Mouse (Mus musculus) megakaryocyte, adult 5-6 weeks (primary cell): ENCODE measurements around the gene Col4a3. TPM values are rescaled to one million over a fixed set of nuclear protein-coding genes. Genes with fewer than 3 reads are reported as not detected.

Experiments
- ATAC-seq: 2 replicates; pipeline ENCODE4 v1.8.0; 2016; ENCODE audit warnings: mild to moderate bottlenecking, inconsistent platforms; ENCODE audit not compliant: poor library complexity, severe bottlenecking
- total RNA-seq, 2 experiments: library from RNA; stranded (forward) in 1 of 2; stranded (reverse) in 1 of 2; fragments of 153-499, 151-499 nt in 1 of 2; fragments of 221-1000, 200-1000 nt in 1 of 2; gene quantifications; 2 replicates each; pipeline versions ENCODE4 v1.2.3 to v1.2.4; 2015 to 2017

Gene Col4a3
- total RNA-seq, 2 experiments from 2014 or later = not detected

GRCm38 (mm10) chr1:82766227-82766626, 179.5 kb downstream of the Col4a3 start:
- no peak for ATAC-seq

- ATAC-seq = no peak
Measured at GRCm38 (mm10) chr1:82766641-82767040, 179.9 kb downstream of the Col4a3 start.

- no peak for ATAC-seq
Measured at GRCm38 (mm10) chr1:82768269-82768668, 181.5 kb downstream of the Col4a3 start, which contains the start of gene Tm4sf20. TSS of gene Tm4sf20 (minus strand) at chr1:82768461.

DNA sequence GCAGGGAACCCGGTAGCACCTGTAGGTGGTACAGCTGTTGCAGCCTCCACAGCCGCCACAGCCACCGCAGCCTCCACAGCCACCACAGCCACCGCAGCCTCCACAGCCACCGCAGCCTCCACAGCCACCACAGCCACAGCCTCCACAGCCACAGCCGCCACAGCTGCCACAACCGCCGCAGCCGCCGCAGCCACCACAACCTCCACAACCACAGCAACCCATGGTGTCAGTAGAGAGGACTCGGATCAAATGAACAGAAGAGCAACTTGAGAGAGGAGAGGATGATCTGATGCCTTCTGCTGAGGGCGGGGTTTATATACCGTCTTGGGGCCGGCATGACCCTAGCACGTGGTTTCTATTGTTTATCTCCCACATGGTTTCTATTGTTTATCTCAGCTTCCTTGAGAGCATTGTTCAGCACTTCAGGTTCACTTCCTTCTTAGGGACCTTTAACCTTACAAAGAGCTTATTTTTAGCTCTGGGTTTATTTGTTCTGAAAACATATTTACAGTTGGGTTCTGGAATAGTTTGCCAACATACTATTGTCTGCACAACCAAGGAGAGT, 184.4 kb downstream of the Col4a3 start, which contains the start of gene Gm47791:
Gene Gm47791, minus strand, starts transcription at position 222 of the 565 bp plus-strand sequence.
- no peak for ATAC-seq

Other genes with a start within 250 kb of the Col4a3 start
- not detected in 2 replicates for gene Col4a4, start 72 bp upstream of the Col4a3 start, total RNA-seq (2015)
- gene Col4a4, start 72 bp upstream of the Col4a3 start, total RNA-seq (2017) = not detected in 2 replicates
- gene Mff, start 138.0 kb downstream of the Col4a3 start, total RNA-seq (2015) = 131 and 148 TPM in 2 replicates
- gene Mff, start 138.0 kb downstream of the Col4a3 start, total RNA-seq (2017) = 83.4 and 116 TPM in 2 replicates
- not detected in 2 replicates for gene Tm4sf20, start 181.5 kb downstream of the Col4a3 start, total RNA-seq (2015)
- gene Tm4sf20, start 181.5 kb downstream of the Col4a3 start, total RNA-seq (2017) = not detected in 2 replicates
- gene Gm47791, start 184.3 kb downstream of the Col4a3 start, total RNA-seq (2015) = not detected in 2 replicates
- not detected in 2 replicates for gene Gm47791, start 184.3 kb downstream of the Col4a3 start, total RNA-seq (2017)